Mouse (Mus musculus) hindbrain, embryonic 13.5 days (tissue): ENCODE results near the gene Prpf38b. TPM values are rescaled to one million over a fixed set of nuclear protein-coding genes. Genes with fewer than 3 reads are reported as not detected.

Source experiments
- ATAC-seq: fragments of 200-750 bp; cut with Nextera tagmentation; 2 replicates; pipeline ENCODE4 v1.8.0; 2017; ENCODE audit warnings: moderate TSS enrichment; ENCODE audit not compliant: low FRiP score
- H3K27ac ChIP-seq: fragments of 300-500 bp; sonication (generic); 2 replicates; pipeline ENCODE4 v1.5.1; 2015; ENCODE audit warnings: inconsistent platforms, mild to moderate bottlenecking, moderate library complexity
- H3K27me3 ChIP-seq: fragments of 300-500 bp; sonication (generic); 2 replicates; pipeline ENCODE4 v1.6.1; 2015; ENCODE audit warnings: mild to moderate bottlenecking, inconsistent platforms
- H3K36me3 ChIP-seq: fragments of 300-500 bp; sonication (generic); 2 replicates; pipeline ENCODE4 v1.6.1; 2015; ENCODE audit warnings: mild to moderate bottlenecking, inconsistent platforms
- H3K4me1 ChIP-seq: fragments of 300-500 bp; sonication (generic); replicated peaks from 2 replicates; pipeline ENCODE4 v1.6.1; 2015; ENCODE audit warnings: inconsistent platforms
- H3K4me2 ChIP-seq: fragments of 300-500 bp; sonication (generic); 2 replicates; pipeline ENCODE4 v1.6.1; 2015; ENCODE audit warnings: inconsistent platforms, mild to moderate bottlenecking, moderate library complexity
- H3K4me3 ChIP-seq: fragments of 300-500 bp; sonication (generic); 2 replicates; pipeline ENCODE4 v1.5.1; 2015; ENCODE audit warnings: mild to moderate bottlenecking, inconsistent platforms
- H3K9ac ChIP-seq: fragments of 300-500 bp; sonication (generic); 2 replicates; pipeline ENCODE4 v1.6.1; 2015; ENCODE audit warnings: mild to moderate bottlenecking, inconsistent platforms
- H3K9me3 ChIP-seq: fragments of 300-500 bp; sonication (generic); 2 replicates; pipeline ENCODE4 v1.6.1; 2016; ENCODE audit warnings: inconsistent platforms
- WGBS: fragments of 180-500 bp; shearing (Covaris S2); methylation state at CpG from one replicate; pipeline ENCODE4 v1.1.7; 2015; 5-methylcytosine and 5-hydroxymethylcytosine counted together
- polyA plus RNA-seq: library from polyadenylated mRNA; unstranded; fragments of >200 nt; fragmentation: Nextera tagmentation; extraction: Ambion mirVana; gene quantifications from 2 replicates; pipeline ENCODE4 v1.2.1, GENCODE M21; 2015

Gene Prpf38b
- polyA plus RNA-seq = 67.6 and 70.4 TPM in 2 replicates

DNA sequence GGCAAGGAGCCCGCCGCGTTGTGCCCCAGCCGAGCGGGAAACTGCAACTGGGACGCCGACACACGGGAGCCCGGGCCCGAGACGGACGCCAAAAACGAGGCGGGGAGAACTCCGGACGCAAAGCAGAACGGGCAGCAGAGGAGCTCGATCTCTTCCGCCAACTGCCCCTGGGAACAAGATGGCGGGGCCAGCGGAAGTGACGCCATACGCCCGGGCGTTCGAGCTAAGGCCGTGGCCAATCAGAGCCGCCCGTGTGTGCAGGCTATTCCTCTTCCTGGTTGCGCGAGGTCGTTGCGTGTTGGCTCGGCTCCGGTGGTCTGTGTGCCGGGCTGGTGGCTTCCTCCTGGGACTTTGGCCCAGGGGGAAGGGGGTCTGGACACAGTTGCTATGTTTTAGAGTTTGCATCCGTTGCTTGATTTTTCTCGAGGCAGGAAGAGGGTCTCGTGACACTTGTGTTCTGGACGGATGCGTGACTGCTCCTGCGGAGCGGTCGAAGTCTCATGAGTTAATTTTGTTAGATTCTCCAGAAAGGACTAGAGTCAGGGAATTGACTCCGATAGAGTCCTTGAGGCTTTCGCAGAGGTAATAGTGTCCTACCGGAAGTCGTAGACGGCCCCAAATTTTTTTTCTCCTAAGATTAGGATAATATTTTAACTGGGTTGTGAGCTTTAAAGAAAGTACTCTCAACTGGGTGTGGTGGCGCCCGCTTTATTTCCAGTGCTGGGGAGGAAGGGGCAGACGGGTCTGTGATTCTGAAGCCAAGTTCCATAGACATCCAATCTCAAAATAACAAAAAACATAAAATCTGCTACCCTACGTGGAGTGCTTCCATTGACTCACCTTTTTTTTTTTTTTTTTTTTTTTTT is at the start of gene Prpf38b:
Gene Prpf38b, minus strand, starts transcription at position 180 of the 866 bp plus-strand sequence.
- no peaks in the 10 kb centered on the region for H3K27me3 ChIP-seq
- no peaks in the 10 kb centered on the region for H3K9me3 ChIP-seq
- H3K36me3 ChIP-seq = peaks cover 3% of the 10 kb centered on the region; the same call in 1 of the 2 replicates
- WGBS = 1% methylated on average over 53 of the region's 53 CpGs
- peak within 1 kb of the TSS; percentile 99 for H3K4me2 ChIP-seq
- peaks cover 20% of the 10 kb centered on the region for H3K4me1 ChIP-seq
- peak within 1 kb of the TSS; percentile 94 for H3K9ac ChIP-seq
- H3K4me3 ChIP-seq = peak within 1 kb of the TSS; percentile 96
- ATAC-seq = peak; percentile 100
- H3K27ac ChIP-seq = peak within 1 kb of the TSS; percentile 98

DNA sequence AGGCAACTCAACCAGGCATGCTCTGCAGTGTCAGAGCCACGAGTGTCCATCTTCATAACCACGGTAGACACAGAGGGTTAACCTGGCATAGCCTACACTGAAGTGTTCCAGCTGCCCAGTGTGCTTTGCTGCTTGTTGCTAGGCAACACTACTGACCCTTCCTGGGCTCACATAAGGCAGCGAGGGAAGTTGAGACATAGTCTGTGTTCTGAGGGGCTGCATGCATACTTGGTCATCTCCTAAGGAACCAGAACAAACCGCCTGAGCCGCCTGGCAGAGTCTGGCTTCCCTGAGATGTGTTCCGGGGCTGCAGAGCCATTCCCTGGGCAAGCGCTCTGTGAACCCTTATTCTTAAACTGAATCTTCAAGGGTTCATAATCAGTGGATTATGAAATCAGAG is 49.7 kb upstream of the Prpf38b start:
- Histone ChIP-seq H3K4me1 (peaks cover 19% of the 10 kb centered on the region), H3K27me3 (no peaks in the 10 kb centered on the region), H3K9ac (peak overlapping the region; percentile 59), H3K4me2 (peak overlapping the region; percentile 51), H3K27ac (peak overlapping the region; percentile 76), H3K36me3 (no peaks in the 10 kb centered on the region), H3K9me3 (no peaks in the 10 kb centered on the region), H3K4me3 (peak overlapping the region; percentile 23)
- WGBS = 14% methylated on average over 7 of the region's 7 CpGs
- ATAC-seq = peak; percentile 95

DNA sequence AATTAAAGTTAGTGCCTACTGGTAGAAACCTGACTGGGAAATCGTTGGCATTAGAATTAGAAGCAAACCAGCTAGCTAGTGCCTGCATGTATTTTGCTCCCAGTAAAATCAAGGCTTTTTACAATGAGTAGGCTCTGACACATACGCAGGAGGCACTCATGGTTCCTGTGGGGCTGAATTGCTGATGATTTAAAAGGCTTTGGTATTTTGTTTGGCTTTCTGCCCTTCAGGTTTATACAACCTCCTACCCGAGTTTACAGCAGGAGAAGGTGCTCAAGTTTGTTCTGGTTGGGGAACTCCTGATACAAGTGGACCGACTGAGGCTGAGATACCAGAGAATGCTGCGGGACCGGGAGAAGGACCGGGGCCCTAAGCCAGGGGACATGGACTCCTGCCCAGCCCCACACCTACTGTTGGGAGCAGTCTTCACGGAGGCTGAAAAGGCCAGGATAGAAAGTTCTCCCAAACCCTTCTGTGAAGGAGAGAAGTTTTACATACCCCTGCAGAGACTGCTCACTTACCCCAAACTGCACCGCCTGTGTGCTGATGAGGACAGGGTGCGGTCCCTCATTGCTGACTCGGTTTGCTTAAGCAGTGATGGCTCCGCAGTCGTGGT is 48.3 kb upstream of the Prpf38b start:
- ATAC-seq = no peak
- Histone ChIP-seq H3K4me1 (peaks cover 19% of the 10 kb centered on the region), H3K4me3 (no peak overlapping the region), H3K36me3 (no peaks in the 10 kb centered on the region), H3K9me3 (no peaks in the 10 kb centered on the region), H3K4me2 (no peak overlapping the region), H3K27me3 (no peaks in the 10 kb centered on the region), H3K9ac (no peak overlapping the region), H3K27ac (no peak overlapping the region)
- WGBS = 79% methylated on average over 13 of the region's 13 CpGs

DNA sequence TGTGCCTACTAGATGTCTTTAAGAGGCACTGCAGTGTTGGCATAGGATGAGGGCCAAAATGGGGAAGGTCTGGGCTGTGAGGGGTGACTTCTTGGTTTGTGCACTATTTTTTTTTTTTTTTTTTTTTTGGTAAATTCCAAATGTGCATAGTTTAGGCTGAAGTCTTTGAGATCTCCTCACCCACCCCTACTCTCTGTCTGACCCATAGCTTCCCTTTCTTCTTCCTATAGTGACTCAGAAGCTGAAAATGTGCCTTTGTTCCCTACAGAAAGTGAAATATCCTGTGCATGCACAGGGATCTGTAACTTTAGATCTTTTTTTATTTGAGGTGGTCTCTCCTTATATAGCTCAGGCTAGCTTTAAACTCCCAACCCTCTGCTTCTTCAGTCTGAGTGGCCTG is 46.4 kb upstream of the Prpf38b start:
- H3K9ac ChIP-seq = no peak overlapping the region
- H3K27ac ChIP-seq = no peak overlapping the region
- H3K4me3 ChIP-seq = no peak overlapping the region
- no peak overlapping the region for H3K4me2 ChIP-seq
- H3K4me1 ChIP-seq = peaks cover 19% of the 10 kb centered on the region
- no peak for ATAC-seq
- H3K27me3 ChIP-seq = no peaks in the 10 kb centered on the region
- H3K9me3 ChIP-seq = no peaks in the 10 kb centered on the region
- no peaks in the 10 kb centered on the region for H3K36me3 ChIP-seq

- H3K4me2 ChIP-seq = no peak overlapping the region
- no peaks in the 10 kb centered on the region for H3K4me1 ChIP-seq
- H3K27me3 ChIP-seq = no peaks in the 10 kb centered on the region
- 82% methylated on average over 10 of the region's 10 CpGs for WGBS
- no peak for ATAC-seq
- H3K4me3 ChIP-seq = no peak overlapping the region
- no peaks in the 10 kb centered on the region for H3K36me3 ChIP-seq
- H3K9me3 ChIP-seq = no peaks in the 10 kb centered on the region
- H3K27ac ChIP-seq = no peak overlapping the region
- no peak overlapping the region for H3K9ac ChIP-seq
Observed at GRCm38 (mm10) chr3:108940996-108941395, 29.5 kb upstream of the Prpf38b start.

GRCm38 (mm10) chr3:108940001-108940633 is 28.6 kb upstream of the Prpf38b start, which contains the start of gene Gm9857:
Gm9857 (minus strand) TSS chr3:108940445.
- Histone ChIP-seq H3K4me3 (peak within 1 kb of the TSS; percentile 37), H3K9ac (peak within 1 kb of the TSS; percentile 58; the same call in 1 of the 2 replicates), H3K36me3 (no peaks in the 10 kb centered on the region), H3K27ac (no peak within 1 kb of the TSS), H3K27me3 (no peaks in the 10 kb centered on the region), H3K4me2 (peak within 1 kb of the TSS; percentile 55), H3K4me1 (no peaks in the 10 kb centered on the region), H3K9me3 (no peaks in the 10 kb centered on the region)
- peak; percentile 88 for ATAC-seq
- 66% methylated on average over 43 of the region's 59 CpGs for WGBS

DNA sequence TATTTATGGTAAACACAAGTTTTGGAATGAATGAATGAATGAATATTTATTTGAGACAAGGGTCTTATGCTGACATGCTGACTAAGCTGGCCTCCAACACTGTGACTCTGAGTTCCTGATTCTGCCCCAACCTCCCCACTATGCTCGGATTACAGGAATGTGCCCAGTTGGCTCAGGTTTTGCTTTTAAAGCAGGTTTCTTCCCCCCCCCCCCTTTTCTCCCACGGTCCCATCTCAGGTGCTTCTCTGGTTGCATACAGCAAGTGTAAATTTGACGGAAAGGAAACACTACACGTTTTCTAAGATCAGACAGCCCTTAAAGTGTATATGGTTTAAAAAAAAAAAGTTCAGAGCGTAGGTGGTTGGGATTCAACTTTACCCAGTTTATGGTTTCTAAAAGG is 28.0 kb upstream of the Prpf38b start, which contains the start of gene Henmt1:
Gene Henmt1, plus strand, starts transcription at position 301 of the 400 bp plus-strand sequence.
- H3K36me3 ChIP-seq = no peaks in the 10 kb centered on the region
- H3K4me2 ChIP-seq = peak within 1 kb of the TSS; percentile 55
- H3K27me3 ChIP-seq = no peaks in the 10 kb centered on the region
- peak within 1 kb of the TSS; percentile 58; the same call in 1 of the 2 replicates for H3K9ac ChIP-seq
- H3K27ac ChIP-seq = no peak within 1 kb of the TSS
- peak within 1 kb of the TSS; percentile 37 for H3K4me3 ChIP-seq
- no peak for ATAC-seq
- WGBS = 86% methylated on average over 5 of the region's 5 CpGs
- H3K4me1 ChIP-seq = no peaks in the 10 kb centered on the region
- H3K9me3 ChIP-seq = no peaks in the 10 kb centered on the region

GRCm38 (mm10) chr3:108938691-108939090 is 27.2 kb upstream of the Prpf38b start:
- Histone ChIP-seq H3K9me3 (no peaks in the 10 kb centered on the region), H3K4me3 (no peak overlapping the region), H3K27me3 (no peaks in the 10 kb centered on the region), H3K36me3 (no peaks in the 10 kb centered on the region), H3K27ac (no peak overlapping the region), H3K9ac (no peak overlapping the region), H3K4me1 (no peaks in the 10 kb centered on the region), H3K4me2 (no peak overlapping the region)
- 85% methylated on average over 5 of the region's 5 CpGs for WGBS
- no peak for ATAC-seq

GRCm38 (mm10) chr3:108933557-108933956 is 22.0 kb upstream of the Prpf38b start:
- Histone ChIP-seq H3K4me1 (no peaks in the 10 kb centered on the region), H3K27ac (no peak overlapping the region), H3K4me2 (no peak overlapping the region), H3K36me3 (no peaks in the 10 kb centered on the region), H3K4me3 (no peak overlapping the region), H3K9ac (no peak overlapping the region), H3K9me3 (no peaks in the 10 kb centered on the region), H3K27me3 (no peaks in the 10 kb centered on the region)
- no peak for ATAC-seq
- WGBS = 91% methylated on average over 6 of the region's 6 CpGs

DNA sequence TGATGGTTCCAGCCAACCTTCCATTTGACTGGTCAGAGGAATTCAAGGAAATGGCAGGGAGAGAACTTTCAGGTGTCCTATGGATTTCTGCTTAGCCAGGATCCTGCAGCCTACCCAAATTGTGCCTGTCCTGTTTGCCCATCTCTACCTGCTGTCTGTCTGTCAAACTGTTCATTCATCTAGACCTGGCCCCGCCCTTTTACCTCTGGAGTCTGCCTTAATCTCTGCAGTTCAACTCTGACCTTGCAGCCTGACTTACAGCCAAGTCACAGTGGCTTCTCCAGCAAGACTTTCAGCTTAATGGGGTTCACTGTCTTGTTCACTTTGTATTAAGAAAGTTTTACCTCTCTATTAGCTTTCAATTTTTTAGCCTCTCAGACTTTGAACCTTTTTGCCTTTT is 14.8 kb upstream of the Prpf38b start:
- H3K4me3 ChIP-seq = no peak overlapping the region

GRCm38 (mm10) chr3:108925677-108926076 is 14.2 kb upstream of the Prpf38b start:
- no peak for ATAC-seq
- H3K27ac ChIP-seq = no peak overlapping the region
- no peak overlapping the region for H3K4me2 ChIP-seq
- no peaks in the 10 kb centered on the region for H3K27me3 ChIP-seq
- H3K9ac ChIP-seq = no peak overlapping the region
- no peaks in the 10 kb centered on the region for H3K4me1 ChIP-seq
- no peaks in the 10 kb centered on the region for H3K9me3 ChIP-seq
- WGBS = 89% methylated on average over 4 of the region's 4 CpGs
- H3K36me3 ChIP-seq = no peaks in the 10 kb centered on the region
- H3K4me3 ChIP-seq = no peak overlapping the region

More for the DNA sequence above, 14.8 kb upstream of the Prpf38b start:
- no peaks in the 10 kb centered on the region for H3K4me1 ChIP-seq
- no peaks in the 10 kb centered on the region for H3K27me3 ChIP-seq
- no peak overlapping the region for H3K27ac ChIP-seq
- WGBS = 58% methylated on average over 1 of the region's 1 CpGs
- no peak overlapping the region for H3K4me2 ChIP-seq
- H3K9ac ChIP-seq = no peak overlapping the region
- H3K9me3 ChIP-seq = no peaks in the 10 kb centered on the region
- ATAC-seq = no peak
- H3K36me3 ChIP-seq = no peaks in the 10 kb centered on the region

DNA sequence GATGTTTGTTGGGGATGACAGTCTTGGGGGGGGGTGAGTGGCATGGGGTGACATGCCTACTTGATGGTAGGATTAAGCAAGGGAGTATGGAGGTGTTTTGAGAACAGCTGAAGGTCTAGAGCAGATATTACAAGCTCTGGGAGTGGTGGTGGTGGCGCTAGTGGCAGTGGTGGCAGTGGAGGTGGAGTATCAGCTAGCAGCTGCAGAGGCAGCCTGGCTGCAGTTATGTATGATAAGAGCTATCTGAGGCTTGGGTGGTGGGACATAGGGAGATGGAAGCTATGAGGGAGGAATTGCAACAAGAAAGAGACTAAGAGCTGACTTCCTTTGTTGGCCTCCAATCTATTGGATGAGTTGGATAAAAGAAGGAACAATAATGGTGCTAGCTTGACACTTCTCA is 10.3 kb upstream of the Prpf38b start:
- no peak for ATAC-seq
- Histone ChIP-seq H3K4me3 (no peak overlapping the region), H3K9me3 (no peaks in the 10 kb centered on the region), H3K27ac (no peak overlapping the region), H3K36me3 (no peaks in the 10 kb centered on the region), H3K4me2 (no peak overlapping the region), H3K27me3 (no peaks in the 10 kb centered on the region), H3K9ac (no peak overlapping the region), H3K4me1 (no peaks in the 10 kb centered on the region)
- 95% methylated on average over 1 of the region's 1 CpGs for WGBS
